Mouse (Mus musculus) limb, embryonic 15.5 days (tissue): ENCODE results near the gene 3110070M22Rik. TPM values are rescaled to one million over a fixed set of nuclear protein-coding genes. Genes with fewer than 3 reads are reported as not detected.

Source experiments
- ATAC-seq: fragments of 200-750 bp; cut with Nextera tagmentation; 2 replicates; pipeline ENCODE4 v1.8.0; 2017; ENCODE audit warnings: low read depth, moderate TSS enrichment; ENCODE audit not compliant: insufficient number of reproducible peaks, low FRiP score, low TSS enrichment
- H3K27ac ChIP-seq: fragments of 300-500 bp; sonication (generic); 2 replicates; pipeline ENCODE4 v1.5.1; 2015; ENCODE audit warnings: moderate library complexity, mild to moderate bottlenecking, inconsistent platforms
- H3K27me3 ChIP-seq: fragments of 300-500 bp; sonication (generic); 2 replicates; pipeline ENCODE4 v1.6.1; 2015; ENCODE audit warnings: inconsistent platforms
- H3K36me3 ChIP-seq: fragments of 300-500 bp; sonication (generic); 2 replicates; pipeline ENCODE4 v1.6.1; 2015; ENCODE audit warnings: inconsistent platforms
- H3K4me1 ChIP-seq: fragments of 300-500 bp; sonication (generic); 2 replicates; pipeline ENCODE4 v1.6.1; 2015; ENCODE audit warnings: inconsistent platforms
- H3K4me2 ChIP-seq: fragments of 300-500 bp; sonication (generic); 2 replicates; pipeline ENCODE4 v1.6.1; 2015; ENCODE audit warnings: mild to moderate bottlenecking, inconsistent platforms
- H3K4me3 ChIP-seq: fragments of 300-500 bp; sonication (generic); 2 replicates; pipeline ENCODE4 v1.5.1; 2015; ENCODE audit warnings: mild to moderate bottlenecking, inconsistent platforms
- H3K9ac ChIP-seq: fragments of 300-500 bp; sonication (generic); 2 replicates; pipeline ENCODE4 v1.6.1; 2015; ENCODE audit warnings: inconsistent platforms
- H3K9me3 ChIP-seq: fragments of 300-500 bp; sonication (generic); 2 replicates; pipeline ENCODE4 v1.6.1; 2016; ENCODE audit warnings: inconsistent platforms
- WGBS: fragments of 180-500 bp; shearing (Covaris S2); methylation state at CpG from one replicate; pipeline ENCODE4 v1.1.7; 2015; 5-methylcytosine and 5-hydroxymethylcytosine counted together
- polyA plus RNA-seq: library from polyadenylated mRNA; unstranded; fragments of >200 nt; fragmentation: Nextera tagmentation; extraction: Ambion mirVana; gene quantifications from 2 replicates; pipeline ENCODE4 v1.2.1, GENCODE M21; 2015

The 3110070M22Rik gene
- polyA plus RNA-seq, 1 experiment from 2014 or later: 1.1 TPM

DNA sequence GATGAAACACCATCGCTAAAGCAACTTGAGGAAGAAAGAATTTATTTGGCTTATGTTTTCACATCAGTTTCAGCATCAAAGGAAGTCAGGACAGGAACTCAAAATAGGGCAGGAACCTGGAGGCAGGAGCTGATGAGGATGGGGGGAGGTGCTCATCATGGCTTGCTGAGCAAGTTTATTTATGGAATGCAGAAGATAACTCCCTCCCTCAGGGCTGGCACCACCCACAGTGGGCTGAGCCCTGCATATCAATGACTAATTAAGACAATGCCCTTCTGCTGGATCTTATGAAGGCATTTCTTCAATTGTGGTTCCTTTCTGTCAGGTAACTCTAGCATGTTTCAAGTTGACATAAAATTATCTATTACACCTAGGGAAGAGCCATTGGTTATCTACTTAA, 45.9 kb downstream of the 3110070M22Rik start:
- no peaks in the 10 kb centered on the region for H3K4me1 ChIP-seq
- H3K9me3 ChIP-seq: no peaks in the 10 kb centered on the region
- no peak for ATAC-seq
- 81% methylated on average over 1 of the region's 1 CpGs for WGBS
- H3K4me3 ChIP-seq: no peak overlapping the region
- peaks cover 52% of the 10 kb centered on the region for H3K36me3 ChIP-seq
- no peak overlapping the region for H3K4me2 ChIP-seq
- no peak overlapping the region for H3K27ac ChIP-seq
- H3K27me3 ChIP-seq: no peaks in the 10 kb centered on the region
- H3K9ac ChIP-seq: no peak overlapping the region

Other genes with a start within 250 kb of the 3110070M22Rik start
- 49.0 and 62.0 TPM in 2 replicates for gene Paip1, start 59.8 kb downstream of the 3110070M22Rik start, polyA plus RNA-seq
- gene 4833420G17Rik, start 25.6 kb downstream of the 3110070M22Rik start, polyA plus RNA-seq: 57.9 and 59.4 TPM in 2 replicates
- 1.2 and 1.4 TPM in 2 replicates for gene Tmem267, start 344 bp downstream of the 3110070M22Rik start, polyA plus RNA-seq
- gene Ccl28, start 135.4 kb upstream of the 3110070M22Rik start, polyA plus RNA-seq: 0.12 TPM in 1 of 2 replicates, not detected in the other
- gene Hmgcs1, start 202.0 kb upstream of the 3110070M22Rik start, polyA plus RNA-seq: 135 and 139 TPM in 2 replicates